Mouse (Mus musculus) CH12.LX (cell line): Measurements from ENCODE around the gene Stk10.

Experiments
- BHLHE40 ChIP-seq: IDR thresholded peaks from 2 replicates; pipeline ENCODE4 v1.6.1; 2011; ENCODE audit warnings: mild to moderate bottlenecking, low read depth, low read length, improper control_type of control experiment
- CHD1 ChIP-seq: IDR thresholded peaks from 2 replicates; pipeline ENCODE4 v1.6.1; 2012; ENCODE audit warnings: low read depth, low read length, improper control_type of control experiment, inconsistent platforms
- CHD2 ChIP-seq: IDR thresholded peaks from 2 replicates; pipeline ENCODE4 v1.6.1; 2011; ENCODE audit warnings: low read length, improper control_type of control experiment
- CTCF ChIP-seq, 2 experiments: IDR thresholded peaks in 1 of 2; conservative IDR thresholded peaks in 1 of 2; 2 replicates each; pipeline ENCODE4 v1.5.1; 2011 to 2012; ENCODE audit warnings: low read depth in 2 of 2, low read length in 2 of 2, improper control_type of control experiment in 1 of 2, inconsistent platforms in 1 of 2, mild to moderate bottlenecking in 1 of 2, moderate library complexity in 1 of 2
- JUN ChIP-seq: IDR thresholded peaks from 2 replicates; pipeline ENCODE4 v1.6.1; 2011; ENCODE audit warnings: low read depth, mild to moderate bottlenecking, low read length, improper control_type of control experiment, moderate library complexity; ENCODE audit not compliant: insufficient read depth
- JUND ChIP-seq: conservative IDR thresholded peaks from 2 replicates; pipeline ENCODE4 v1.6.1; 2011; ENCODE audit warnings: low read depth, low read length, improper control_type of control experiment
- PAX5 ChIP-seq: IDR thresholded peaks from 2 replicates; pipeline ENCODE4 v1.6.1; 2012; ENCODE audit warnings: low read length, inconsistent platforms, mixed read lengths
- POLR2A ChIP-seq: IDR thresholded peaks from 2 replicates; pipeline ENCODE4 v1.6.1; 2011; ENCODE audit warnings: low read depth, mild to moderate bottlenecking, improper control_type of control experiment, low read length
- RCOR1 ChIP-seq: conservative IDR thresholded peaks from 2 replicates; pipeline ENCODE4 v1.6.1; 2012; ENCODE audit warnings: low read depth, mild to moderate bottlenecking, inconsistent platforms, low read length, improper control_type of control experiment
- USF1 ChIP-seq: IDR thresholded peaks from 2 replicates; pipeline ENCODE4 v1.6.1; 2014; ENCODE audit warnings: low read depth, mild to moderate bottlenecking, inconsistent platforms, low read length, improper control_type of control experiment

DNA sequence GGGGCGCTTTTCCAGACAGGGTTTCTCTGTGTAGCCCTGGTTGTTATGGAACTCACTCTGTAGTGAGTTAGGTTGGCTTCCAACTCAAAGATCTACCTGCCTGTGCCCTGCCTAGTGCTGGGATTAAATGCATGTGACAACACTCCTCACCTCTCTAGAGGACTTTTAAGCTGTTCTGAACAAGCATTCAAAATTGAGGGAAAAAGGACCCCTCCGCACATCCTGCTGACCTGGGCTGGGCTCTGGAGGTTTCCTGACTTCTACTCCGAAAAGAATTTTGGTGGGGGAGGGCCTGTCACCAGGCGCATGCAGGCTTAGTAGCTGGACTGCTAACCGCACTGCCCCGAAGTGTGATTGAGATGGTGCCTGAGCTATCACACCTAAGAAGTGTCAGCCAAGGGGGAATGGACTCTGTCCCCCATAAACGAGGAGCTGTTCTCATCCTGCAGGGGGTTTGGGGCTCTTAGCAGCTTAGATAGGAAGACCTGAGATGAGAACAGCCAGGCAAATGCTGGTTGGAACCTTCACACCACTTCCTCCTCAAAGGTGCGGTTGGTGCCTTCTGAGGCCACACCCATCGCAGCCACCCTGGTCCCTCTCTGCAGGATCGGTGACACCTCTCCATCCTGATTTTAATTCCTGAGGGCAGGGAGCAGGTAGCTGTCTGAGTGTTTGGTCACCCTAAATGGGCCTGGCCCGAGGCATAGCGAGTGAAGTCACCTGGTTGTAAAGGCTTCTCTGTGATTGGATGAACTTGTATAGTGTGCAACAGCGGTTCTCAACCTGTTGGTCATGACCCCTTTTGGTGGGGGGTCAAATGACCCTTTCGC, 20.4 kb downstream of the Stk10 start:
- TF ChIP-seq POLR2A (no peak), USF1 (no peak), CHD2 (no peak), JUND (no peak), CHD1 (no peak), JUN (no peak), PAX5 (no peak), CTCF (conservative IDR thresholded peaks at IDR 0.05 in 1 of 2, IDR thresholded peaks at IDR 0.05 in 1 of 2; ENCODE audit: low read depth in 2 of 2, low read length in 2 of 2) (no peak), RCOR1 (no peak), BHLHE40 (no peak)
